Mouse (Mus musculus): ENCODE data around the gene Gm8994. TPM values are rescaled to one million over a fixed set of nuclear protein-coding genes. Genes with fewer than 3 reads are reported as not detected.
"Not testable (repeated sequence)": the region's sequence is repeated elsewhere in the genome, so short reads cannot be mapped to it uniquely, and the experiment has no call there.

Gm8994 gene
- not detected in 2 replicates for polyA plus RNA-seq (2014; fragmentation: Nextera tagmentation; extraction: Ambion mirVana)

DNA sequence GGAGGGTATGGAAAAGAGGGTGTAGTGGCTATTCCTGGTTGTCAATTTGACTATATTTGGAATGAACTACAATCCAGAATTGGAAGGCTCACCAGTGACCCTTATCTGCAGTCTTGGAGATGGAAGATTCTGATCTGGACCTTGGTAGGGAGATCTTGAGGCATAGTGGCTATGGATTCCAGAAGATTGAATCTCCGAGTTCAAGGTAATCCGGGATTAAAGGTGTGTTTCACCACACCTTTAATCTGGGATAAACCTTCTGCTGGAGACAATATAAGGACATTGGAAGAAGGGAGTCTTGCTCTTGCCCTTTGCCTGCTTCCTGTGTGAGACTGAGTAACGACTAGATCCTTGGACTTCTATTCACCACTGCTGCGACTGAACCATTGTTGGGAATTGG is at the start of gene Gm8994:
TSS of gene Gm8994 (plus strand) at position 301 of the 400 bp plus-strand sequence.
- H3K27ac ChIP-seq (ENCODE audit: low read depth, low read length); H3K27me3 ChIP-seq (ENCODE audit: control insufficient read depth, insufficient read depth, low read length); H3K4me3 ChIP-seq (ENCODE audit: low read depth, low read length); H3K4me1 ChIP-seq (ENCODE audit: control insufficient read depth, insufficient read depth, low read length); H3K9me3 ChIP-seq (ENCODE audit: control insufficient read depth, low read length); H3K4me2 ChIP-seq (ENCODE audit: low read depth); H3K9ac ChIP-seq (ENCODE audit: low read length); DNase-seq (ENCODE audit: low spot score); ATAC-seq (ENCODE audit: insufficient read depth, low FRiP score, low TSS enrichment); H3K36me3 ChIP-seq (ENCODE audit: control insufficient read depth, insufficient read depth, low read length): not testable (repeated sequence)
- 91% methylated on average over 4 of the region's 4 CpGs for WGBS

GRCm38 (mm10) chr6:136277685-136278084 is 49.7 kb upstream of the Gm8994 start:
- DNase-seq (ENCODE audit: low spot score): no peak
- no peaks in the 10 kb centered on the region for H3K36me3 ChIP-seq (ENCODE audit: control insufficient read depth, insufficient read depth, low read length)
- no peak for ATAC-seq (ENCODE audit: insufficient read depth, low FRiP score, low TSS enrichment)
- H3K27me3 ChIP-seq (ENCODE audit: control insufficient read depth, insufficient read depth, low read length): no peaks in the 10 kb centered on the region
- H3K9ac ChIP-seq (ENCODE audit: low read length): no peak overlapping the region
- no peak overlapping the region for H3K4me2 ChIP-seq (ENCODE audit: low read depth)
- no peak overlapping the region for H3K27ac ChIP-seq (ENCODE audit: low read depth, low read length)
- no peaks in the 10 kb centered on the region for H3K9me3 ChIP-seq (ENCODE audit: control insufficient read depth, low read length)
- H3K4me3 ChIP-seq (ENCODE audit: low read depth, low read length): no peak overlapping the region
- WGBS: 74% methylated on average over 4 of the region's 4 CpGs
- no peaks in the 10 kb centered on the region for H3K4me1 ChIP-seq (ENCODE audit: control insufficient read depth, insufficient read depth, low read length)

DNA sequence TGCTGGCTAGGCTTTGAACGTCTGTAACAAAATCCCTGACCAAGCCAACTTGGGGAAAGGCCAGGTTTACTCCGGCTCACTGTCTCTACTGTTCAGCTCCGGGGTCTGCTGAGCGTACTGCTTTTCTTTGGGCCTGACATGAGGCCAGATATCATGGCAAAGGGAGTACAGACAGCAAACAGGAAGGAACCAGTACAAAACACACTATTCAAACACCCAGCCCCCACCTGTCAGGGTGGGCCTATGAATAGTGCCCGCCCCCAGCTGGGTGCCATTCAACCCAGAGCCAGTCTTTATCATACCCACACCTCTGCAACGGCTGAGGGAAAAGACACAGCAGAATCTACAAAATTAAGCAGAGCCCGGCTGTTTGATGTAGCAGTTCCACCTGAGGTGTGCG is 42.8 kb upstream of the Gm8994 start:
- no peak for DNase-seq (ENCODE audit: low spot score)
- H3K4me1 ChIP-seq (ENCODE audit: control insufficient read depth, insufficient read depth, low read length): no peaks in the 10 kb centered on the region
- H3K9me3 ChIP-seq (ENCODE audit: control insufficient read depth, low read length): no peaks in the 10 kb centered on the region
- H3K9ac ChIP-seq (ENCODE audit: low read length): no peak overlapping the region
- no peak overlapping the region for H3K4me3 ChIP-seq (ENCODE audit: low read depth, low read length)
- H3K36me3 ChIP-seq (ENCODE audit: control insufficient read depth, insufficient read depth, low read length): no peaks in the 10 kb centered on the region
- H3K27me3 ChIP-seq (ENCODE audit: control insufficient read depth, insufficient read depth, low read length): no peaks in the 10 kb centered on the region
- no peak overlapping the region for H3K4me2 ChIP-seq (ENCODE audit: low read depth)
- 87% methylated on average over 8 of the region's 8 CpGs for WGBS
- 0 out of 2 replicates have a peak, but pooled peaks have one; percentile 35 for ATAC-seq (ENCODE audit: insufficient read depth, low FRiP score, low TSS enrichment)
- H3K27ac ChIP-seq (ENCODE audit: low read depth, low read length): no peak overlapping the region

DNA sequence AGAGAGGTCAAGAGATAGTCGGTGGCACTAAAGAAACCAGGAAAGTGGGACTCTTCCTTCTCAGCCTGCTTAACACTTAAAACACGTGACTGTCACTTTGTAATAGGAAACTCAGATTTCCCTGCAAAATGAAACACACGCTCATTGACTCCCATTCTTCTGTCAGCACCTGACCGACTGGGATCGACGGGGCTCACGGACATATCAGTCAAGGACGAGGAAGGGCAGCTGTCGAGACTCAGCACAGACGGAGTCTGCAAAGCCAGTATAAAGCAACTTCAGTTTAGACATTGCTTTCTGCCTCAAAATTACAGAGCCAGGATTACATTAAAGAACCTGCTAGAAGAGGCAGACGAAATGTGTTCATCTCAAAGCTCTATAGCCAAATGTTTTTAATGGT is 41.2 kb upstream of the Gm8994 start:
- H3K4me1 ChIP-seq (ENCODE audit: control insufficient read depth, insufficient read depth, low read length): no peaks in the 10 kb centered on the region
- no peak overlapping the region for H3K4me3 ChIP-seq (ENCODE audit: low read depth, low read length)
- no peak for DNase-seq (ENCODE audit: low spot score)
- H3K27me3 ChIP-seq (ENCODE audit: control insufficient read depth, insufficient read depth, low read length): no peaks in the 10 kb centered on the region
- H3K36me3 ChIP-seq (ENCODE audit: control insufficient read depth, insufficient read depth, low read length): no peaks in the 10 kb centered on the region
- no peaks in the 10 kb centered on the region for H3K9me3 ChIP-seq (ENCODE audit: control insufficient read depth, low read length)
- H3K9ac ChIP-seq (ENCODE audit: low read length): no peak overlapping the region
- H3K27ac ChIP-seq (ENCODE audit: low read depth, low read length): no peak overlapping the region
- no peak overlapping the region for H3K4me2 ChIP-seq (ENCODE audit: low read depth)
- no peak for ATAC-seq (ENCODE audit: insufficient read depth, low FRiP score, low TSS enrichment)
- WGBS: 89% methylated on average over 11 of the region's 11 CpGs

GRCm38 (mm10) chr6:136286589-136286988 is 40.8 kb upstream of the Gm8994 start:
- Histone ChIP-seq H3K27ac (ENCODE audit: low read depth, low read length) (no peak overlapping the region), H3K27me3 (ENCODE audit: control insufficient read depth, insufficient read depth, low read length) (no peaks in the 10 kb centered on the region), H3K9ac (ENCODE audit: low read length) (no peak overlapping the region), H3K4me3 (ENCODE audit: low read depth, low read length) (no peak overlapping the region), H3K36me3 (ENCODE audit: control insufficient read depth, insufficient read depth, low read length) (no peaks in the 10 kb centered on the region), H3K4me1 (ENCODE audit: control insufficient read depth, insufficient read depth, low read length) (no peaks in the 10 kb centered on the region), H3K4me2 (ENCODE audit: low read depth) (no peak overlapping the region), H3K9me3 (ENCODE audit: control insufficient read depth, low read length) (no peaks in the 10 kb centered on the region)
- ATAC-seq (ENCODE audit: insufficient read depth, low FRiP score, low TSS enrichment) (no peak), DNase-seq (ENCODE audit: low spot score) (no peak)
- 74% methylated on average over 4 of the region's 4 CpGs for WGBS

DNA sequence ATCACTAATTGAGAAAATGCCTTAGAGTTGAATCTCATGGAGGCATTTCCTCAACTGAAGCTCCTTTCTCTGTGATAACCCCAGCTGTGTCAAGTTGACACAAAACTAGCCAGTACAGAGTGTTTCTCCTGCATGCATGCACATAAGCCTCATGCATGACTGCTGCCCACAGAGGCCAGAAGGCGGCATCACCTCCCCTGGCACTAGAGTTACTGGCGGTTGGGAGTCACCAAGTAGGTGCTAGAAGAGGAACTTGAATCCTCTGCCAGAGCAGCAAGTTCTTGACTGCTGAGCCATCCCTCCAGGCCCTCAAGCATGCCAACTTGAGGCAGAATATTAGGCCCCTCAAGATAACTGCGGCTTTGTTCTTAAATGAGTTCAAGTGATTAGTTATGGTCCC is 35.9 kb upstream of the Gm8994 start:
- Histone ChIP-seq H3K9ac (ENCODE audit: low read length) (no peak overlapping the region), H3K4me1 (ENCODE audit: control insufficient read depth, insufficient read depth, low read length) (no peaks in the 10 kb centered on the region), H3K27me3 (ENCODE audit: control insufficient read depth, insufficient read depth, low read length) (no peaks in the 10 kb centered on the region), H3K9me3 (ENCODE audit: control insufficient read depth, low read length) (no peaks in the 10 kb centered on the region), H3K27ac (ENCODE audit: low read depth, low read length) (no peak overlapping the region), H3K36me3 (ENCODE audit: control insufficient read depth, insufficient read depth, low read length) (no peaks in the 10 kb centered on the region), H3K4me3 (ENCODE audit: low read depth, low read length) (no peak overlapping the region), H3K4me2 (ENCODE audit: low read depth) (no peak overlapping the region)
- no peak for ATAC-seq (ENCODE audit: insufficient read depth, low FRiP score, low TSS enrichment)
- 93% methylated on average over 3 of the region's 3 CpGs for WGBS
- DNase-seq (ENCODE audit: low spot score): no peak

GRCm38 (mm10) chr6:136291951-136292714 is 35.2 kb upstream of the Gm8994 start:
- Histone ChIP-seq H3K4me3 (ENCODE audit: low read depth, low read length) (no peak overlapping the region), H3K27ac (ENCODE audit: low read depth, low read length) (no peak overlapping the region), H3K9ac (ENCODE audit: low read length) (no peak overlapping the region), H3K9me3 (ENCODE audit: control insufficient read depth, low read length) (no peaks in the 10 kb centered on the region), H3K27me3 (ENCODE audit: control insufficient read depth, insufficient read depth, low read length) (no peaks in the 10 kb centered on the region), H3K36me3 (ENCODE audit: control insufficient read depth, insufficient read depth, low read length) (no peaks in the 10 kb centered on the region), H3K4me2 (ENCODE audit: low read depth) (no peak overlapping the region), H3K4me1 (ENCODE audit: control insufficient read depth, insufficient read depth, low read length) (no peaks in the 10 kb centered on the region)
- ATAC-seq (ENCODE audit: insufficient read depth, low FRiP score, low TSS enrichment) (no peak), DNase-seq (ENCODE audit: low spot score) (no peak)
- 76% methylated on average over 11 of the region's 11 CpGs for WGBS

- ATAC-seq (ENCODE audit: insufficient read depth, low FRiP score, low TSS enrichment) (no peak), DNase-seq (ENCODE audit: low spot score) (no peak)
- no peak overlapping the region for H3K27ac ChIP-seq (ENCODE audit: low read depth, low read length)
- 85% methylated on average over 6 of the region's 6 CpGs for WGBS
- no peaks in the 10 kb centered on the region for H3K27me3 ChIP-seq (ENCODE audit: control insufficient read depth, insufficient read depth, low read length)
- no peaks in the 10 kb centered on the region for H3K4me1 ChIP-seq (ENCODE audit: control insufficient read depth, insufficient read depth, low read length)
- H3K4me3 ChIP-seq (ENCODE audit: low read depth, low read length): no peak overlapping the region
- H3K9me3 ChIP-seq (ENCODE audit: control insufficient read depth, low read length): no peaks in the 10 kb centered on the region
- no peaks in the 10 kb centered on the region for H3K36me3 ChIP-seq (ENCODE audit: control insufficient read depth, insufficient read depth, low read length)
- H3K4me2 ChIP-seq (ENCODE audit: low read depth): no peak overlapping the region
- H3K9ac ChIP-seq (ENCODE audit: low read length): no peak overlapping the region
Measured at GRCm38 (mm10) chr6:136293700-136294099, 33.6 kb upstream of the Gm8994 start.

GRCm38 (mm10) chr6:136295821-136296220 is 31.5 kb upstream of the Gm8994 start:
- Histone ChIP-seq H3K27me3 (ENCODE audit: control insufficient read depth, insufficient read depth, low read length) (no peaks in the 10 kb centered on the region), H3K36me3 (ENCODE audit: control insufficient read depth, insufficient read depth, low read length) (no peaks in the 10 kb centered on the region), H3K4me3 (ENCODE audit: low read depth, low read length) (no peak overlapping the region), H3K9ac (ENCODE audit: low read length) (no peak overlapping the region), H3K4me1 (ENCODE audit: control insufficient read depth, insufficient read depth, low read length) (no peaks in the 10 kb centered on the region), H3K4me2 (ENCODE audit: low read depth) (no peak overlapping the region), H3K9me3 (ENCODE audit: control insufficient read depth, low read length) (no peaks in the 10 kb centered on the region), H3K27ac (ENCODE audit: low read depth, low read length) (no peak overlapping the region)
- 84% methylated on average over 4 of the region's 4 CpGs for WGBS
- DNase-seq (ENCODE audit: low spot score) (no peak), ATAC-seq (ENCODE audit: insufficient read depth, low FRiP score, low TSS enrichment) (no peak)
